Mouse (Mus musculus) heart, adult 2 months (tissue): ENCODE results near the gene Tenm4. TPM values are rescaled to one million over a fixed set of nuclear protein-coding genes. Genes with fewer than 3 reads are reported as not detected.

Experiments
- DNase-seq, 2 experiments: peaks; one replicate each; pipeline ENCODE4 v3.0.0; 2021
- H3K27ac ChIP-seq: fragments of 200-600 bp; 2 replicates; pipeline ENCODE4 v1.8.1; 2022
- H3K27me3 ChIP-seq: fragments of 200-500 bp; 2 replicates; pipeline ENCODE4 v1.6.1; 2012; ENCODE audit warnings: mild to moderate bottlenecking, low read length, inconsistent platforms, mixed read lengths; ENCODE audit not compliant: control insufficient read depth, insufficient read depth
- H3K36me3 ChIP-seq: fragments of 200-500 bp; 2 replicates; pipeline ENCODE4 v1.6.1; 2012; ENCODE audit warnings: low read length, inconsistent platforms; ENCODE audit not compliant: control insufficient read depth, insufficient read depth
- H3K4me1 ChIP-seq: fragments of 200-500 bp; 2 replicates; pipeline ENCODE4 v1.6.1; 2011; ENCODE audit warnings: low read length; ENCODE audit not compliant: control insufficient read depth, insufficient read depth
- H3K4me3 ChIP-seq: fragments of 200-600 bp; 2 replicates; pipeline ENCODE4 v1.8.1; 2022
- H3K79me2 ChIP-seq: fragments of 200-500 bp; replicated peaks from 2 replicates; pipeline ENCODE4 v1.6.1; 2012; ENCODE audit warnings: mild to moderate bottlenecking, inconsistent platforms, low read length, moderate library complexity, mixed read lengths; ENCODE audit not compliant: control insufficient read depth, insufficient read depth
- H3K9ac ChIP-seq: fragments of 200-500 bp; 2 replicates; pipeline ENCODE4 v1.6.1; 2012; ENCODE audit warnings: low read depth, mild to moderate bottlenecking, control low read depth, inconsistent platforms, low read length, mixed read lengths
- CTCF ChIP-seq: fragments of 200-600 bp; IDR thresholded peaks from 2 replicates; pipeline ENCODE4 v1.8.1; 2022; ENCODE audit warnings: antibody characterized with exemption, mild to moderate bottlenecking, moderate library complexity
- EP300 ChIP-seq: fragments of 200-500 bp; IDR thresholded peaks from 2 replicates; pipeline ENCODE4 v1.6.1; 2011; ENCODE audit warnings: low read depth, low read length, control low read depth; ENCODE audit not compliant: insufficient read depth
- POLR2A ChIP-seq: fragments of 200-500 bp; IDR thresholded peaks from 2 replicates; pipeline ENCODE4 v1.6.1; 2011; ENCODE audit warnings: mild to moderate bottlenecking, low read depth, low read length, control low read depth; ENCODE audit not compliant: insufficient read depth
- WGBS: fragments of 180-500 bp; shearing (Covaris S2); methylation state at CpG from one replicate; pipeline ENCODE4 v1.1.7; 2018; 5-methylcytosine and 5-hydroxymethylcytosine counted together
- intact Hi-C: fragments of 180-260 bp; cut with DNase I; formaldehyde crosslinking; loops from one replicate; pipeline ENCODE4 v1.15.1; 2025
- polyA plus RNA-seq: library from polyadenylated mRNA; depleted of rRNA; stranded (reverse); fragments of >200 nt; gene quantifications from 2 replicates; pipeline ENCODE4 v1.2.3, GENCODE M21; 2012
- total RNA-seq, 2 experiments: library from RNA; stranded (reverse); gene quantifications; 2 replicates each; pipeline ENCODE4 v1.2.3; 2021

Gene Tenm4
- total and polyA plus RNA-seq, 3 experiments, result 0.34 to 1.3 (median 0.74) TPM

- H3K9ac ChIP-seq, result no peak overlapping the region
- no peak overlapping the region for H3K4me3 ChIP-seq
- H3K4me1 ChIP-seq, result no peaks in the 10 kb centered on the region
- no peaks in the 10 kb centered on the region for H3K79me2 ChIP-seq
- no peak overlapping the region for H3K27ac ChIP-seq
- intact Hi-C loops, result no loop called here
- no peak for TF ChIP-seq POLR2A
- no peak for TF ChIP-seq EP300
- no peak for TF ChIP-seq CTCF
- no peaks in the 10 kb centered on the region for H3K36me3 ChIP-seq
- H3K27me3 ChIP-seq, result no peaks in the 10 kb centered on the region
- WGBS, result 64% methylated on average over 6 of the region's 6 CpGs
- DNase-seq, result no peak
These were observed 610.0 kb downstream of the Tenm4 start for GRCm38 (mm10) chr7:96781068-96781467.

GRCm38 (mm10) chr7:96782686-96783085, 611.6 kb downstream of the Tenm4 start:
- Histone ChIP-seq H3K36me3 (no peaks in the 10 kb centered on the region), H3K27me3 (no peaks in the 10 kb centered on the region), H3K27ac (no peak overlapping the region), H3K79me2 (no peaks in the 10 kb centered on the region), H3K9ac (no peak overlapping the region), H3K4me1 (no peaks in the 10 kb centered on the region), H3K4me3 (no peak overlapping the region)
- no peak for TF ChIP-seq CTCF
- TF ChIP-seq EP300, result no peak
- TF ChIP-seq POLR2A, result no peak
- WGBS, result 84% methylated on average over 4 of the region's 4 CpGs
- no peak for DNase-seq
- intact Hi-C loops, result no loop called here

- TF ChIP-seq POLR2A (no peak), EP300 (no peak), CTCF (no peak)
- WGBS, result 67% methylated on average over 9 of the region's 9 CpGs
- Histone ChIP-seq H3K4me1 (no peaks in the 10 kb centered on the region), H3K9ac (no peak overlapping the region), H3K36me3 (no peaks in the 10 kb centered on the region), H3K27me3 (no peaks in the 10 kb centered on the region), H3K27ac (no peak overlapping the region), H3K4me3 (no peak overlapping the region), H3K79me2 (no peaks in the 10 kb centered on the region)
- intact Hi-C loops, result no loop called here
- no peak for DNase-seq
These were observed 614.8 kb downstream of the Tenm4 start for GRCm38 (mm10) chr7:96785808-96786207.

DNA sequence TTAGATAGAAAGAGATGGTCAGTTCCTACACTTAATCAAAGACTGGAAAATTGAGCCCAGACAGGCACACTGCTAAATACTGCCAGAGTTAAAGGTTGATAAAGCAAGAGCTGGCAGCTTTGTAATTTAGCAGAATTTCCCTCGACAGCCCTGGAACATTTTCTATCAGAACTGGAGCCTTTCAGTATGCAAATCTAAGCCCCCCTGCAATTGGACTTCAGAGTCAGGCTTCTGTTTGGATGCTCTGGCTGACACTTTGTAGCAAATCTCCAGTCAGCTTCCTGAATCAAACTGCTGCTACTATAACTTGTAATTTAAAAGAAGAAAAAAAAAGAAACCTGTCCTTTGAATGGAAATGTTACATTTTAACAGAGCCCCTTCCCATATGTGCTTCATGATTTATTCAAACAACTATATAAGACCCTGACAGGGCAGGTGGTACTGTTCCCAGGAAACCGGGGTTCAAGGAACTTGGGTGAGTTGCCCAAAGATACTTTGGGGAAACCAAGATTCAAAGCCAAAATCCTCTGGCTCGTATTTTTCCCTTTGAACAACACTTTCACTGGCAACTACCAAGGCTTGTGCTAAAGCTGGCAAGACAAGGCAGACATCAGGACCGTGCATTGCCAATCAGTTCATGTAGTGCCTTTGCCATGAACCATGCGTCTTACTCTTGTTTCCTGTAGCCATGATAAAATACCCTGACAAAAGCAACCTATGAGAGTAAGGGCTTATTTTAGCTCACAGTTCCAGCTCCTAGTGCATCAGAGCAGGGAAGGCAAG, 615.4 kb downstream of the Tenm4 start:
- no peak for TF ChIP-seq EP300
- no peak for TF ChIP-seq CTCF
- no peak for TF ChIP-seq POLR2A
- Histone ChIP-seq H3K9ac (no peak overlapping the region), H3K79me2 (no peaks in the 10 kb centered on the region), H3K27me3 (no peaks in the 10 kb centered on the region), H3K27ac (no peak overlapping the region), H3K4me1 (no peaks in the 10 kb centered on the region), H3K4me3 (no peak overlapping the region), H3K36me3 (no peaks in the 10 kb centered on the region)
- 67% methylated on average over 5 of the region's 5 CpGs for WGBS
- no peak for DNase-seq
- intact Hi-C loops, result no loop called here

DNA sequence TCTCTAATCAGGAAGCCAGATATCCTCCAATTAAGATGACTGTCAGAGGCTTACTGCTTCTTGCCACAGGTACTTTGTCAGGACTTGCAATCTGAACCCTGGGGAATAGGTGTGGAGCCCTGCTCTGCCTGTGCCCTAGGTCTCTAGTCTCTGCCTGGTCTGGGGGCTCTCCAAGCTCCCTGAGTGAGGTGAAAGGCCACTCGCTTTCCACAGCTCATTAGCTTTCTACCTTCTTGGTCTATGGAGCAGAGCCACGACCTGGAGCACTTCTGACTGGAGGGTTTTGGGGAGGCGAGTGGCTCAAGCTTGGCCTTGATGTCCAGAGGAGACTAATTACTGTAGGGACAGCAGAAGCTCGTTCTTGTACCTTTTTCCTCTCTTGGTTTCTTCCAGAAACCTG, 617.1 kb downstream of the Tenm4 start:
- Histone ChIP-seq H3K27me3 (no peaks in the 10 kb centered on the region), H3K4me1 (no peaks in the 10 kb centered on the region), H3K36me3 (no peaks in the 10 kb centered on the region), H3K79me2 (no peaks in the 10 kb centered on the region), H3K4me3 (no peak overlapping the region), H3K9ac (no peak overlapping the region), H3K27ac (no peak overlapping the region)
- no peak for TF ChIP-seq EP300
- TF ChIP-seq POLR2A, result no peak
- TF ChIP-seq CTCF, result no peak
- WGBS, result 82% methylated on average over 4 of the region's 4 CpGs
- DNase-seq, result no peak
- intact Hi-C loops, result no loop called here

GRCm38 (mm10) chr7:96790326-96790725, 619.3 kb downstream of the Tenm4 start:
- Histone ChIP-seq H3K27me3 (no peaks in the 10 kb centered on the region), H3K36me3 (no peaks in the 10 kb centered on the region), H3K27ac (no peak overlapping the region), H3K79me2 (no peaks in the 10 kb centered on the region), H3K4me1 (no peaks in the 10 kb centered on the region), H3K4me3 (no peak overlapping the region), H3K9ac (no peak overlapping the region)
- WGBS, result 89% methylated on average over 2 of the region's 2 CpGs
- no peak for TF ChIP-seq CTCF
- TF ChIP-seq EP300, result no peak
- no peak for TF ChIP-seq POLR2A
- intact Hi-C loops, result no loop called here
- no peak for DNase-seq
